ENCODE assay signal across 7 mouse cellular contexts in genomic region chr3:95666124-95666844, GRCm38 (mm10). TPM values are rescaled to one million over a fixed set of nuclear protein-coding genes. Genes with fewer than 3 reads are reported as not detected.
A peak's percentile ranks its signal among the peaks of the same experiment; 100 is the strongest.
DNase-seq lines count a peak whose midpoint lies in the region; ATAC-seq and TF ChIP-seq lines count a peak whose summit lies in the region.

No protein-coding gene starts in this region.

- peaks cover 79% of the 10 kb centered on the region for H3K36me3 ChIP-seq in E14TG2a.4 (ENCODE audit: insufficient read depth, low read length)
- peaks cover 62% of the 10 kb centered on the region for H3K36me3 ChIP-seq in heart, adult 2 months (ENCODE audit: control insufficient read depth, insufficient read depth, low read length)
- peaks cover 63% of the 10 kb centered on the region for H3K36me3 ChIP-seq in liver, embryonic 13.5 days
- peaks cover 23% of the 10 kb centered on the region for H3K36me3 ChIP-seq in stomach, embryonic 16.5 days (ENCODE audit: control insufficient read depth, insufficient read depth, low read length)

- TF ChIP-seq CTCF in E14TG2a.4 (conservative IDR thresholded peaks at IDR 0.05; ENCODE audit: low read length) (no peak), Patski (IDR thresholded peaks at IDR 0.05) (no peak)
- TF ChIP-seq CTCF in heart, adult 2 months (IDR thresholded peaks at IDR 0.05): no peak
- TF ChIP-seq CTCF in cerebellum, adult 2 months (IDR thresholded peaks at IDR 0.05; ENCODE audit: borderline replicate concordance, insufficient read depth, low read depth, low read length): no peak

- H3K9me3 ChIP-seq in E14TG2a.4 (ENCODE audit: low read length): no peaks in the 10 kb centered on the region
- H3K9me3 ChIP-seq in liver, embryonic 13.5 days (replicated peaks): no peaks in the 10 kb centered on the region
- H3K9me3 ChIP-seq in stomach, embryonic 16.5 days (replicated peaks; ENCODE audit: control insufficient read depth, low read length): no peaks in the 10 kb centered on the region

- TF ChIP-seq POLR2A in heart, adult 2 months (IDR thresholded peaks at IDR 0.05; ENCODE audit: insufficient read depth, low read depth, low read length): peak; percentile 63
- no peak for TF ChIP-seq POLR2A in cerebellum, adult 2 months (IDR thresholded peaks at IDR 0.05; ENCODE audit: borderline replicate concordance, insufficient read depth, low read length)

- CTCF ChIA-PET in Patski (lab: Charles Lee): interaction anchor here (0.8 to 4.4 kb wide), 5 partner anchors 10 to 34 kb away, joined by 3 to 42 read pairs (median 14); no protein-coding TSS in a partner anchor

- peak overlapping the region; percentile 49 for H3K4me2 ChIP-seq in liver, embryonic 13.5 days
- no peak overlapping the region for H3K4me2 ChIP-seq in stomach, embryonic 16.5 days (ENCODE audit: low read depth, low read length)

- DNase-seq in Patski (ENCODE audit: low read depth, low spot score): no peak
- peak; percentile 69 to 80 for DNase-seq in heart, adult 2 months
- peak; percentile 83 for DNase-seq in liver, embryonic 13.5 days
- DNase-seq in right cerebral cortex, postnatal 14 days: no peak
- DNase-seq in cerebellum, adult 2 months: no peak

- no peaks in the 10 kb centered on the region for H3K27me3 ChIP-seq in E14TG2a.4 (ENCODE audit: insufficient read depth, low read length)
- H3K27me3 ChIP-seq in Patski: no peaks in the 10 kb centered on the region
- H3K27me3 ChIP-seq in heart, adult 2 months (ENCODE audit: control insufficient read depth, insufficient read depth, low read length): no peaks in the 10 kb centered on the region
- no peaks in the 10 kb centered on the region for H3K27me3 ChIP-seq in liver, embryonic 13.5 days
- H3K27me3 ChIP-seq in stomach, embryonic 16.5 days (ENCODE audit: control insufficient read depth, insufficient read depth, low read length): no peaks in the 10 kb centered on the region
- H3K27me3 ChIP-seq in cerebellum, adult 2 months (ENCODE audit: control insufficient read depth, insufficient read depth, low read length): no peaks in the 10 kb centered on the region

- peak overlapping the region; percentile 99 for H3K27ac ChIP-seq in heart, adult 2 months
- H3K27ac ChIP-seq in liver, embryonic 13.5 days: peak overlapping the region; percentile 88
- peak overlapping the region; percentile 96 for H3K27ac ChIP-seq in stomach, embryonic 16.5 days (ENCODE audit: low read length)
- H3K27ac ChIP-seq in cerebellum, adult 2 months (ENCODE audit: insufficient read depth, low read length): no peak overlapping the region

- H3K9ac ChIP-seq in heart, adult 2 months (ENCODE audit: low read depth, low read length): no peak overlapping the region
- H3K9ac ChIP-seq in liver, embryonic 13.5 days: peak overlapping the region; percentile 49
- no peak overlapping the region for H3K9ac ChIP-seq in stomach, embryonic 16.5 days (ENCODE audit: low read length)

- intact Hi-C loops in heart, adult 2 months (cut with DNase I): no loop called here

- peak; percentile 13 for ATAC-seq in Patski
- ATAC-seq in liver, embryonic 13.5 days (ENCODE audit: low read depth): peak; percentile 73
- peak; percentile 45; the same call in 1 of the 2 replicates for ATAC-seq in stomach, embryonic 16.5 days (ENCODE audit: insufficient read depth, low FRiP score)

- H3K4me3 ChIP-seq in E14TG2a.4 (replicated peaks; ENCODE audit: low read length): peak overlapping the region; percentile 60; the same call in 1 of the 2 replicates
- H3K4me3 ChIP-seq in heart, adult 2 months: peak overlapping the region; percentile 2; the same call in 1 of the 2 replicates
- H3K4me3 ChIP-seq in liver, embryonic 13.5 days (replicated peaks): 0 out of 2 replicates have a peak overlapping the region, but pooled peaks have one; percentile 1
- H3K4me3 ChIP-seq in stomach, embryonic 16.5 days (replicated peaks; ENCODE audit: low read length): no peak overlapping the region
- no peak overlapping the region for H3K4me3 ChIP-seq in cerebellum, adult 2 months (replicated peaks; ENCODE audit: insufficient read depth, low read depth, low read length)

- H3K4me1 ChIP-seq in E14TG2a.4 (replicated peaks; ENCODE audit: low read depth, low read length): peaks cover 88% of the 10 kb centered on the region
- peaks cover 45% of the 10 kb centered on the region for H3K4me1 ChIP-seq in heart, adult 2 months (ENCODE audit: control insufficient read depth, insufficient read depth, low read length)
- peaks cover 95% of the 10 kb centered on the region for H3K4me1 ChIP-seq in liver, embryonic 13.5 days (replicated peaks)
- peaks cover 64% of the 10 kb centered on the region for H3K4me1 ChIP-seq in stomach, embryonic 16.5 days (ENCODE audit: control insufficient read depth, insufficient read depth, low read length)
- peaks cover 16% of the 10 kb centered on the region for H3K4me1 ChIP-seq in cerebellum, adult 2 months (ENCODE audit: control insufficient read depth, insufficient read depth, low read length)

- peak; percentile 91 for TF ChIP-seq EP300 in heart, adult 2 months (IDR thresholded peaks at IDR 0.05; ENCODE audit: insufficient read depth, low read depth, low read length)

- in situ Hi-C loops in Patski (cut with MboI; ENCODE audit: low pct_unique_long_range_greater_than_20kb): loop anchor here (10.0 kb wide), 1 partner anchor 499 kb away; the partner anchor contains the start of gene Mtmr11

- 19% methylated on average over 6 of the region's 6 CpGs for WGBS in heart, adult 2 months
- WGBS in liver, embryonic 13.5 days (ENCODE audit: insufficient replicate concordance): 37% methylated on average over 6 of the region's 6 CpGs
- 20% methylated on average over 6 of the region's 6 CpGs for WGBS in stomach, embryonic 16.5 days
- 76% methylated on average over 6 of the region's 6 CpGs for WGBS in cerebellum, adult 2 months

- POLR2A ChIA-PET in Patski (lab: Charles Lee): interaction anchor here (1.3 to 12.3 kb wide), 4 partner anchors 8 to 26 kb away, joined by 3 to 109 read pairs (median 9); no protein-coding TSS in a partner anchor

- H3K79me2 ChIP-seq in heart, adult 2 months (replicated peaks; ENCODE audit: control insufficient read depth, insufficient read depth, low read length): peaks cover 8% of the 10 kb centered on the region

RNA-seq across cellular contexts. Expression of gene Mcl1, which starts 7.7 kb away (rescaled TPM):
- polyA plus RNA-seq in Patski (2021): 169 TPM
- 100 to 1,000 TPM; 134 to 139 TPM for total RNA-seq in heart, adult 2 months (2021)
- polyA plus RNA-seq in heart, adult 2 months (2012; rRNA removed): 39.1 and 64.4 TPM in 2 replicates
- 31.8 and 33.3 TPM in 2 replicates for polyA plus RNA-seq in liver, embryonic 13.5 days (2015; fragmentation: Nextera tagmentation; extraction: Ambion mirVana)
- polyA plus RNA-seq in stomach, embryonic 16.5 days (2015; fragmentation: Nextera tagmentation; extraction: Ambion mirVana): 16.5 and 20.5 TPM in 2 replicates
- 43.6 and 45.4 TPM in 2 replicates for polyA plus RNA-seq in cerebellum, adult 2 months (2012; rRNA removed)

RNA-seq across cellular contexts. Expression of gene Adamtsl4, which starts 21.4 kb away (rescaled TPM):
- 39.5 TPM for polyA plus RNA-seq in Patski (2021)
- 10 to 100 TPM; 39.2 to 51.4 TPM for total RNA-seq in heart, adult 2 months (2021)
- polyA plus RNA-seq in heart, adult 2 months (2012; rRNA removed): 36.2 and 46.2 TPM in 2 replicates
- polyA plus RNA-seq in liver, embryonic 13.5 days (2015; fragmentation: Nextera tagmentation; extraction: Ambion mirVana): 0.37 and 0.83 TPM in 2 replicates
- 13.3 and 20.5 TPM in 2 replicates for polyA plus RNA-seq in stomach, embryonic 16.5 days (2015; fragmentation: Nextera tagmentation; extraction: Ambion mirVana)
- 13.5 and 15.9 TPM in 2 replicates for polyA plus RNA-seq in cerebellum, adult 2 months (2012; rRNA removed)

RNA-seq across cellular contexts. Expression of gene Ensa, which starts 41.5 kb away (rescaled TPM):
- 142 TPM for polyA plus RNA-seq in Patski (2021)
- 10 to 100 TPM; 71.5 to 77.7 TPM for total RNA-seq in heart, adult 2 months (2021)
- 17.4 and 28.3 TPM in 2 replicates for polyA plus RNA-seq in heart, adult 2 months (2012; rRNA removed)
- 33.4 and 36.8 TPM in 2 replicates for polyA plus RNA-seq in liver, embryonic 13.5 days (2015; fragmentation: Nextera tagmentation; extraction: Ambion mirVana)
- polyA plus RNA-seq in stomach, embryonic 16.5 days (2015; fragmentation: Nextera tagmentation; extraction: Ambion mirVana): 70.3 and 73.0 TPM in 2 replicates
- 84.5 and 88.8 TPM in 2 replicates for polyA plus RNA-seq in cerebellum, adult 2 months (2012; rRNA removed)

Comparison
In these comparisons a context has a peak if more than half of its experiments do, and no peak if none do; other contexts are left out.
1. H3K4me3 ChIP-seq: peak in E14TG2a.4 (single experiment), heart, adult 2 months (single experiment) and liver, embryonic 13.5 days (single experiment); none in stomach, embryonic 16.5 days (single experiment) and cerebellum, adult 2 months (single experiment).
2. ATAC-seq: peak in every context shown above with its lines; median percentile 73 in liver, embryonic 13.5 days; 45 in stomach, embryonic 16.5 days; 13 in Patski.
3. DNase-seq: peak in heart, adult 2 months (2 of 2) and liver, embryonic 13.5 days (single experiment); none in Patski (single experiment), right cerebral cortex, postnatal 14 days (single experiment) and cerebellum, adult 2 months (0 of 2).